Mouse (Mus musculus): Measurements from ENCODE around the gene Bcl2l15. TPM values are rescaled to one million over a fixed set of nuclear protein-coding genes. Genes with fewer than 3 reads are reported as not detected.
"Not testable (repeated sequence)": the region's sequence is repeated elsewhere in the genome, so short reads cannot be mapped to it uniquely, and the experiment has no call there.

Bcl2l15 gene
- polyA plus RNA-seq, 1 experiment from 2014 or later: 0.63 TPM

DNA sequence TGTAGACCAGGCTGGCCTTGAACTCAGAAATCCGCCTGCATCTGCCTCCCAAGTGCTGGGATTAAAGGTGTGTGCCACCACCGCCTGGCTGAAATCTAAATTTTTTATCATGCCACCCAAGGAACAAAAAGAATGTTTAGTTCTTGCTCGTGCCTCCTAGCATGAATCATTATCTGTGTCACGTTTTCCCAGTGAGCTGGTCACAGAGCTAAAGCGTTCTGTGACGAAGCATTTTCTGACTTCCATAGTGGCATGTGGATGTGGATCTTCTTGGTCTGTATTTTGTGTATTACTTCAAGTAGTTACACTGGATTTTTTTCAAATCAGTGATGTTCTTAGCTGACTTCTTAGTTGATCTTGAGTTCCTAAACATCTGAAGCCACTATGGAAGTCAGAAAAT lies 21.4 kb upstream of the Bcl2l15 start:
- ATAC-seq (ENCODE audit: low read depth): no peak
- H3K9me3 ChIP-seq (ENCODE audit: control insufficient read depth, low read length): no peaks in the 10 kb centered on the region
- H3K27me3 ChIP-seq (replicated peaks; ENCODE audit: control insufficient read depth, insufficient read depth, low read length): no peaks in the 10 kb centered on the region
- peaks cover 35% of the 10 kb centered on the region for H3K36me3 ChIP-seq (ENCODE audit: control insufficient read depth, insufficient read depth, low read length)
- no peak overlapping the region for H3K4me3 ChIP-seq (ENCODE audit: low read depth, low read length)
- no peak overlapping the region for H3K9ac ChIP-seq (ENCODE audit: low read depth, low read length)
- H3K4me2 ChIP-seq (ENCODE audit: low read depth, low read length): no peak overlapping the region
- peaks cover 7% of the 10 kb centered on the region for H3K4me1 ChIP-seq (ENCODE audit: control insufficient read depth, insufficient read depth, low read length)
- no peak overlapping the region for H3K27ac ChIP-seq (replicated peaks; ENCODE audit: low read depth, low read length)
- DNase-seq (ENCODE audit: low spot score): no peak
- WGBS: 93% methylated on average over 6 of the region's 6 CpGs

GRCm38 (mm10) chr3:103827548-103827947 lies 4.9 kb upstream of the Bcl2l15 start:
- no peaks in the 10 kb centered on the region for H3K4me1 ChIP-seq (ENCODE audit: control insufficient read depth, insufficient read depth, low read length)
- H3K4me2 ChIP-seq (ENCODE audit: low read depth, low read length): no peak overlapping the region
- no peaks in the 10 kb centered on the region for H3K27me3 ChIP-seq (replicated peaks; ENCODE audit: control insufficient read depth, insufficient read depth, low read length)
- no peak overlapping the region for H3K27ac ChIP-seq (replicated peaks; ENCODE audit: low read depth, low read length)
- no peak for ATAC-seq (ENCODE audit: low read depth)
- no peaks in the 10 kb centered on the region for H3K9me3 ChIP-seq (ENCODE audit: control insufficient read depth, low read length)
- H3K4me3 ChIP-seq (ENCODE audit: low read depth, low read length): no peak overlapping the region
- DNase-seq (ENCODE audit: low spot score): no peak
- peaks cover 6% of the 10 kb centered on the region; the same call in 1 of the 2 replicates for H3K36me3 ChIP-seq (ENCODE audit: control insufficient read depth, insufficient read depth, low read length)
- H3K9ac ChIP-seq (ENCODE audit: low read depth, low read length): no peak overlapping the region

- Histone ChIP-seq H3K36me3 (ENCODE audit: control insufficient read depth, insufficient read depth, low read length) (no peaks in the 10 kb centered on the region), H3K4me2 (ENCODE audit: low read depth, low read length) (no peak overlapping the region), H3K4me3 (ENCODE audit: low read depth, low read length) (no peak overlapping the region), H3K9me3 (ENCODE audit: control insufficient read depth, low read length) (no peaks in the 10 kb centered on the region), H3K27me3 (replicated peaks; ENCODE audit: control insufficient read depth, insufficient read depth, low read length) (no peaks in the 10 kb centered on the region), H3K4me1 (ENCODE audit: control insufficient read depth, insufficient read depth, low read length) (no peaks in the 10 kb centered on the region), H3K9ac (ENCODE audit: low read depth, low read length) (no peak overlapping the region), H3K27ac (replicated peaks; ENCODE audit: low read depth, low read length) (no peak overlapping the region)
- ATAC-seq (ENCODE audit: low read depth) (no peak), DNase-seq (ENCODE audit: low spot score) (no peak)
- 88% methylated on average over 3 of the region's 3 CpGs for WGBS
These were observed 3.4 kb upstream of the Bcl2l15 start for GRCm38 (mm10) chr3:103829036-103829435.

DNA sequence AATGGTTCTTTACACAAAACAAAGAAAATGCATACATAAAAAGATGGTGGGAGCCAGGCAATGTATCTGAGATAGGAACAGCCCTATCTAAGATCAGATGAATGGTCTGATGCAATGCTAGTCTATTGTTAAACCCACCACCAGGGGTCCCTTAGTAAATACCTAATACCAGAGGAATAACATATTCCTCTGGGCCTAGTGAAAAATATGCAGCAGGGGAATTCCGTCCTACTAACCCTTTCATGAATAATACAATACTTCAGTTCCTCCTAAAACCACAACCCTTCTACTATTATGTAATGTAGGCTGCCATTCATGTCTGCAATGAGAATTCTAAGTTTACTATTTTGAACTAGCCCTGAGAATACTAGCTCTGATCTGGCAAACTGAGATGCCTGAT lies 1.7 kb upstream of the Bcl2l15 start:
- H3K27ac ChIP-seq (replicated peaks; ENCODE audit: low read depth, low read length); H3K4me3 ChIP-seq (ENCODE audit: low read depth, low read length); H3K27me3 ChIP-seq (replicated peaks; ENCODE audit: control insufficient read depth, insufficient read depth, low read length); H3K9ac ChIP-seq (ENCODE audit: low read depth, low read length); H3K4me2 ChIP-seq (ENCODE audit: low read depth, low read length); H3K4me1 ChIP-seq (ENCODE audit: control insufficient read depth, insufficient read depth, low read length); H3K9me3 ChIP-seq (ENCODE audit: control insufficient read depth, low read length); H3K36me3 ChIP-seq (ENCODE audit: control insufficient read depth, insufficient read depth, low read length); DNase-seq (ENCODE audit: low spot score); ATAC-seq (ENCODE audit: low read depth): not testable (repeated sequence)
- 32% methylated on average over 1 of the region's 1 CpGs for WGBS

DNA sequence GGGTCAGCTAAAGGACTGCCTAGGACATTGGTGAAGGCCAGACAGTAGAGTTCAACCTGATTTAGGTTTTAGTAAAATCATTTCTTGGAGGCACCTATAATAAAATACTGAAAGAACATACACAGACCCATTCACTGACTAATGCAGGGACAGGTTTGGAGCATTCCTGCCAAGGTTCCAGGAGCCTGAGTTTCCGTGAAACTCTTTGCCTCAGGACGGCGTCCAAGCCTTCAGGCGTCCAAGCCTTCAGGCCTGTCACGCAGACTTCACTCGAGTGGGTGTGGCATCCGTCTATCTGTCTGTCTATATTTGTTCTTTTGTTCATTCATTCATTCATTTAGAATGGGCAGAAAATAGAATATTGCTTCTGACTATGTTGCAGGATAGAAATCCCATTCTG lies 1.3 kb upstream of the Bcl2l15 start:
- Histone ChIP-seq H3K9ac (ENCODE audit: low read depth, low read length) (no peak overlapping the region), H3K27me3 (replicated peaks; ENCODE audit: control insufficient read depth, insufficient read depth, low read length) (no peaks in the 10 kb centered on the region), H3K36me3 (ENCODE audit: control insufficient read depth, insufficient read depth, low read length) (no peaks in the 10 kb centered on the region), H3K27ac (replicated peaks; ENCODE audit: low read depth, low read length) (no peak overlapping the region), H3K9me3 (ENCODE audit: control insufficient read depth, low read length) (no peaks in the 10 kb centered on the region), H3K4me1 (ENCODE audit: control insufficient read depth, insufficient read depth, low read length) (no peaks in the 10 kb centered on the region), H3K4me3 (ENCODE audit: low read depth, low read length) (no peak overlapping the region), H3K4me2 (ENCODE audit: low read depth, low read length) (no peak overlapping the region)
- no peak for ATAC-seq (ENCODE audit: low read depth)
- no peak for DNase-seq (ENCODE audit: low spot score)
- WGBS: 69% methylated on average over 7 of the region's 7 CpGs

DNA sequence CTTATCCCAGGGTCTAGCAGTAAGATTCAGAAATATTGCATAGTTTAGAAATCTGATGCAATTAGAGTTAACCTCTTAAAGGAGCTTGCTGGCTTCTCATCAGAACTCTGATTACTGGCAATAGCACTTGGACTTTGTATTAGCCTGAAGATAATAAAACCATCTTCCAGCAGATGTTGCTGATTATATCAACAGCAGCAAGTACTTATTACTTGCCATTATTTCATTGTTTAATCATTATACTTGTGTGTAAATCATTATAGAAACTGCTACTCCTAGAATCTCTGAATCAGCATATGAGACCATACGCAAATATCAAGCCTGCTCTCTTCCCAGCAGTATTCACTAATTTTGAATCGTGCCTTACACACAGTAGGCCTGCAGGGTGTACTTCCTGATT lies 1.6 kb downstream of the Bcl2l15 start:
- Histone ChIP-seq H3K9me3 (ENCODE audit: control insufficient read depth, low read length) (no peaks in the 10 kb centered on the region), H3K4me1 (ENCODE audit: control insufficient read depth, insufficient read depth, low read length) (no peaks in the 10 kb centered on the region), H3K27ac (replicated peaks; ENCODE audit: low read depth, low read length) (no peak overlapping the region), H3K4me2 (ENCODE audit: low read depth, low read length) (no peak overlapping the region), H3K9ac (ENCODE audit: low read depth, low read length) (no peak overlapping the region), H3K4me3 (ENCODE audit: low read depth, low read length) (no peak overlapping the region), H3K27me3 (replicated peaks; ENCODE audit: control insufficient read depth, insufficient read depth, low read length) (no peaks in the 10 kb centered on the region), H3K36me3 (ENCODE audit: control insufficient read depth, insufficient read depth, low read length) (no peaks in the 10 kb centered on the region)
- no peak for ATAC-seq (ENCODE audit: low read depth)
- DNase-seq (ENCODE audit: low spot score): no peak
- WGBS: 84% methylated on average over 2 of the region's 2 CpGs

DNA sequence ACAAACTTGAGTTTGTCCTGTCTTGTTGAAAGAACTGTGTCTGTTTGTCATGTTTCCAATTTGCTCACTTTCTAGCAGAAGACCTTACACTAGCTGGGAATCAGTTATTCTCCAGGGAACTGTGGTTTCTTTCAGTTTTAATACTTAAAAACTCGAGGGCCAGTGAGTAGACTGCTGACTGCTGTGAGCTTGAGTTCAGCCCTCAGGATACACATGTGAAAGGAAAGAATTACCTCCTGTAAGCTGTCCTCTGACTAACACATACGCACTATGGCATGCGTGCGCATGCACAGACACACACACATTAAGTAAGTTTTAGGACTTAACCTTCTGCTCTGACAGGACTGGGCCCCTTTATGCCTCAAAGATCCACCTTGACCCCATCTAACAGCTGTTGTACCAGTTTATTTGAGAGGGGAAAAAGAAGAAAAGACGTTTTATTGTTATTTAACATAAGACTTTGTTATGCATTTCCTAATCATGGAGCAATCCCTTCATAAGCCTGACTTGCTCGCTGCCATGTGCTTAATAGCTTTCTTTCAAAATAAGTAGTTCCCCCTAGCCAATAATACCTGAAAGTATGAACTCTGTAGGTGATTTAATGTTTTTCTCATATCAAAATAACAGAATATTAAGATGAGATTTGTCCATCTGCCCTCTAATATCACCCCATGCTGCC lies 3.0 kb downstream of the Bcl2l15 start:
- Histone ChIP-seq H3K27me3 (replicated peaks; ENCODE audit: control insufficient read depth, insufficient read depth, low read length) (no peaks in the 10 kb centered on the region), H3K9ac (ENCODE audit: low read depth, low read length) (no peak overlapping the region), H3K36me3 (ENCODE audit: control insufficient read depth, insufficient read depth, low read length) (no peaks in the 10 kb centered on the region), H3K4me1 (ENCODE audit: control insufficient read depth, insufficient read depth, low read length) (no peaks in the 10 kb centered on the region), H3K4me3 (ENCODE audit: low read depth, low read length) (no peak overlapping the region), H3K4me2 (ENCODE audit: low read depth, low read length) (no peak overlapping the region), H3K9me3 (ENCODE audit: control insufficient read depth, low read length) (no peaks in the 10 kb centered on the region), H3K27ac (replicated peaks; ENCODE audit: low read depth, low read length) (no peak overlapping the region)
- ATAC-seq (ENCODE audit: low read depth): no peak
- DNase-seq (ENCODE audit: low spot score): no peak
- 54% methylated on average over 6 of the region's 6 CpGs for WGBS

DNA sequence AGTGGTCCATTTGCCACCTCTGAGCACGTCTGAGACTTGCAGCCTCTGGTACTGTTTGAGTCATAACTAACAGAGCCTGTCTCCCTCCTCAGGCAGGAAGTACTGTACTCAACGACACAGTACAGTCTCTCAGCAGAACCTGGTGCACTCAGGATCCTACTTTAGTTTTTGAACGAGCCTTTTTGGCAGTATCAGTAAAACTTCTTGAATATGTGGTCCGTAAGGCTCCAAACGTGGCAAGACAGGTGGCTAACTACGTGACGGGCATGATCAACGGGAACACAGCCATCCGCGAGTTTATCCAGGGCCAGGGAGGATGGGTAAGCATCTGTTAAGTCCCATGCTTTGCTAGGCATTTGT lies 3.5 kb downstream of the Bcl2l15 start:
- H3K4me1 ChIP-seq (ENCODE audit: control insufficient read depth, insufficient read depth, low read length): no peaks in the 10 kb centered on the region
- H3K4me2 ChIP-seq (ENCODE audit: low read depth, low read length): no peak overlapping the region
- no peak for DNase-seq (ENCODE audit: low spot score)
- no peaks in the 10 kb centered on the region for H3K36me3 ChIP-seq (ENCODE audit: control insufficient read depth, insufficient read depth, low read length)
- H3K9ac ChIP-seq (ENCODE audit: low read depth, low read length): no peak overlapping the region
- H3K9me3 ChIP-seq (ENCODE audit: control insufficient read depth, low read length): no peaks in the 10 kb centered on the region
- H3K27ac ChIP-seq (replicated peaks; ENCODE audit: low read depth, low read length): no peak overlapping the region
- no peaks in the 10 kb centered on the region for H3K27me3 ChIP-seq (replicated peaks; ENCODE audit: control insufficient read depth, insufficient read depth, low read length)
- H3K4me3 ChIP-seq (ENCODE audit: low read depth, low read length): no peak overlapping the region
- 78% methylated on average over 10 of the region's 10 CpGs for WGBS
- ATAC-seq (ENCODE audit: low read depth): no peak

DNA sequence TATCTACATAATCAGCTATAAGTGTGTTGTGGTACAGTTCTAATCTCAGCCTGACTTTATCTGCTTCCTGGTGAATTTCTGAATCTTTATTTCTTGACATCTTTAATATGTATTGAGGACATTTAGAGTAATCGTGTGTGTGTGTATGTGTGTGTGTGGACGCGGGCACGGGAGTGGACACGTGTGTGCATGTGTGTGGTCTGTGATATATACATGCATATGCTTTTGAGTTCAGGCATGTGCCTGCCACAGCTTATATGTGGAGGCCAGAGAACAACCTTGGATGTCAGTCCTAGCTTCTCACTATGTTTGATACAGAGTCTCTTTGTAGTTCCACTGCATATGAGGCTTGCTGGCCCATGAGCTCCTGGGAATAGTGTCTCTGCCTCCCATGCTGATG lies 4.1 kb downstream of the Bcl2l15 start:
- Histone ChIP-seq H3K4me2 (ENCODE audit: low read depth, low read length) (no peak overlapping the region), H3K4me3 (ENCODE audit: low read depth, low read length) (no peak overlapping the region), H3K27ac (replicated peaks; ENCODE audit: low read depth, low read length) (no peak overlapping the region), H3K27me3 (replicated peaks; ENCODE audit: control insufficient read depth, insufficient read depth, low read length) (no peaks in the 10 kb centered on the region), H3K9me3 (ENCODE audit: control insufficient read depth, low read length) (no peaks in the 10 kb centered on the region), H3K36me3 (ENCODE audit: control insufficient read depth, insufficient read depth, low read length) (no peaks in the 10 kb centered on the region), H3K4me1 (ENCODE audit: control insufficient read depth, insufficient read depth, low read length) (no peaks in the 10 kb centered on the region), H3K9ac (ENCODE audit: low read depth, low read length) (no peak overlapping the region)
- ATAC-seq (ENCODE audit: low read depth) (no peak), DNase-seq (ENCODE audit: low spot score) (no peak)
- WGBS: 91% methylated on average over 5 of the region's 5 CpGs
